8 mouse cellular contexts compared by ENCODE assay signal in genomic region chr9:120690510-120690909, GRCm38 (mm10).
DNase-seq lines count a peak whose midpoint lies in the region; ATAC-seq lines count a peak whose summit lies in the region.

No protein-coding gene starts in this region.

- H3K9me3 ChIP-seq in heart, embryonic 16.5 days (replicated peaks; ENCODE audit: control insufficient read depth, low read length): no peaks in the 10 kb centered on the region
- H3K9me3 ChIP-seq in forebrain, embryonic 15.5 days: no peaks in the 10 kb centered on the region
- H3K9me3 ChIP-seq in limb, embryonic 15.5 days: no peaks in the 10 kb centered on the region

- 48% methylated on average over 5 of the region's 5 CpGs for WGBS in heart, embryonic 16.5 days
- 31% methylated on average over 5 of the region's 5 CpGs for WGBS in forebrain, embryonic 15.5 days
- WGBS in limb, embryonic 15.5 days: 12% methylated on average over 5 of the region's 5 CpGs

- peaks cover 3% of the 10 kb centered on the region; the same call in 1 of the 2 replicates for H3K27me3 ChIP-seq in heart, embryonic 16.5 days (ENCODE audit: control insufficient read depth, insufficient read depth, low read length)
- no peaks in the 10 kb centered on the region for H3K27me3 ChIP-seq in forebrain, embryonic 15.5 days
- H3K27me3 ChIP-seq in limb, embryonic 15.5 days: no peaks in the 10 kb centered on the region

- peak overlapping the region; percentile 87 for H3K27ac ChIP-seq in heart, embryonic 16.5 days (ENCODE audit: low read length)
- peak overlapping the region; percentile 90 for H3K27ac ChIP-seq in forebrain, embryonic 15.5 days (replicated peaks)
- peak overlapping the region; percentile 98 for H3K27ac ChIP-seq in limb, embryonic 15.5 days

- no peaks in the 10 kb centered on the region for H3K36me3 ChIP-seq in heart, embryonic 16.5 days (ENCODE audit: control insufficient read depth, insufficient read depth)
- no peaks in the 10 kb centered on the region for H3K36me3 ChIP-seq in forebrain, embryonic 15.5 days
- no peaks in the 10 kb centered on the region for H3K36me3 ChIP-seq in limb, embryonic 15.5 days

- no peak overlapping the region for H3K4me2 ChIP-seq in heart, embryonic 16.5 days (ENCODE audit: low read depth, low read length)
- no peak overlapping the region for H3K4me2 ChIP-seq in forebrain, embryonic 15.5 days (replicated peaks)
- H3K4me2 ChIP-seq in limb, embryonic 15.5 days: peak overlapping the region; percentile 47

- no peak overlapping the region for H3K9ac ChIP-seq in heart, embryonic 16.5 days (ENCODE audit: low read length)
- no peak overlapping the region for H3K9ac ChIP-seq in forebrain, embryonic 15.5 days (replicated peaks)
- no peak overlapping the region for H3K9ac ChIP-seq in limb, embryonic 15.5 days

- ATAC-seq in heart, embryonic 16.5 days (replicated peaks; ENCODE audit: extremely low read depth, insufficient read depth, low FRiP score): no peak
- no peak for ATAC-seq in forebrain, embryonic 15.5 days (replicated peaks)
- no peak for ATAC-seq in limb, embryonic 15.5 days (ENCODE audit: insufficient number of reproducible peaks, low FRiP score, low TSS enrichment, low read depth)
- no peak for ATAC-seq in cerebellum, adult (ENCODE audit: insufficient number of reproducible peaks, low FRiP score, low TSS enrichment)

- intact Hi-C loops in gastrocnemius, postnatal 14 days (cut with DNase I; ENCODE audit: low total_unique reads): no loop called here

- DNase-seq in heart, adult 9 months (ENCODE audit: low spot score in 2 of 2): no peak
- DNase-seq in NIH3T3 (ENCODE audit: low read depth): peak; percentile 16
- no peak for DNase-seq in layer of hippocampus, adult 9-10 months (ENCODE audit: low spot score)
- no peak for DNase-seq in gastrocnemius, postnatal 14 days

- no peak overlapping the region for H3K4me3 ChIP-seq in heart, embryonic 16.5 days (ENCODE audit: low read length)
- no peak overlapping the region for H3K4me3 ChIP-seq in forebrain, embryonic 15.5 days
- H3K4me3 ChIP-seq in limb, embryonic 15.5 days: no peak overlapping the region

- H3K4me1 ChIP-seq in heart, embryonic 16.5 days (ENCODE audit: control insufficient read depth, insufficient read depth, low read length): peaks cover 5% of the 10 kb centered on the region
- peaks cover 47% of the 10 kb centered on the region for H3K4me1 ChIP-seq in forebrain, embryonic 15.5 days
- H3K4me1 ChIP-seq in limb, embryonic 15.5 days: peaks cover 34% of the 10 kb centered on the region
